Mouse (Mus musculus) CH12.LX (cell line): ENCODE results near the gene Cox16. TPM values are rescaled to one million over a fixed set of nuclear protein-coding genes. Genes with fewer than 3 reads are reported as not detected.
A peak's percentile ranks its signal among the peaks of the same experiment; 100 is the strongest.

Experiments used
- DNase-seq: peaks from one replicate; pipeline ENCODE4 v3.0.0-alpha.2; 2013; ENCODE audit errors: extremely low read depth
- H3K27ac ChIP-seq: 2 replicates; pipeline ENCODE4 v1.5.1; 2012; ENCODE audit warnings: low read depth, mild to moderate bottlenecking, control low read depth, moderate library complexity; ENCODE audit not compliant: insufficient read depth
- H3K27me3 ChIP-seq: replicated peaks from 2 replicates; pipeline ENCODE3; 2012; ENCODE audit warnings: inconsistent platforms
- H3K36me3 ChIP-seq, 2 experiments: replicated peaks in 1 of 2; 2 replicates each; pipeline versions ENCODE3 to v1.6.1; 2012; ENCODE audit warnings: inconsistent platforms in 1 of 2, low read length in 1 of 2, mild to moderate bottlenecking in 1 of 2, mixed read lengths in 1 of 2, moderate library complexity in 1 of 2; ENCODE audit not compliant: control insufficient read depth in 1 of 2, insufficient read depth in 1 of 2
- H3K4me1 ChIP-seq, 2 experiments: 2 replicates each; pipeline ENCODE4 v1.6.1; 2012; ENCODE audit warnings: inconsistent platforms in 1 of 2, moderate library complexity in 1 of 2; ENCODE audit not compliant: insufficient read depth in 2 of 2, control insufficient read depth in 1 of 2
- H3K4me2 ChIP-seq: 2 replicates; pipeline ENCODE4 v1.6.1; 2012; ENCODE audit warnings: low read depth, mild to moderate bottlenecking, control low read depth; ENCODE audit not compliant: poor library complexity, insufficient read depth, severe bottlenecking
- H3K4me3 ChIP-seq, 3 experiments: fragments of 150-350 bp in 1 of 3; sonication (generic) in 1 of 3; replicated peaks in 1 of 3; 2 replicates each; pipeline versions ENCODE3 to v1.5.1; 2011 to 2012; ENCODE audit warnings: low read depth in 2 of 3, low read length in 2 of 3, mild to moderate bottlenecking in 2 of 3, moderate library complexity in 2 of 3, control low read depth in 1 of 3, improper control_type of control experiment in 1 of 3, inconsistent platforms in 1 of 3, mixed read lengths in 1 of 3; ENCODE audit not compliant: poor library complexity in 1 of 3
- H3K79me2 ChIP-seq: replicated peaks from 2 replicates; pipeline ENCODE4 v1.6.1; 2012; ENCODE audit warnings: mild to moderate bottlenecking, moderate library complexity; ENCODE audit not compliant: control insufficient read depth, poor library complexity, insufficient read depth, severe bottlenecking; ENCODE audit errors: extremely low read depth
- H3K9ac ChIP-seq: 2 replicates; pipeline ENCODE4 v1.6.1; 2012; ENCODE audit warnings: low read depth, mild to moderate bottlenecking, control low read depth, moderate library complexity; ENCODE audit not compliant: insufficient read depth
- H3K9me3 ChIP-seq: replicated peaks from 2 replicates; pipeline ENCODE3; 2012; ENCODE audit warnings: low read length, inconsistent platforms, mixed read lengths
- BHLHE40 ChIP-seq: IDR thresholded peaks from 2 replicates; pipeline ENCODE4 v1.6.1; 2011; ENCODE audit warnings: mild to moderate bottlenecking, low read depth, low read length, improper control_type of control experiment
- CHD1 ChIP-seq: IDR thresholded peaks from 2 replicates; pipeline ENCODE4 v1.6.1; 2012; ENCODE audit warnings: low read depth, low read length, improper control_type of control experiment, inconsistent platforms
- CHD2 ChIP-seq: IDR thresholded peaks from 2 replicates; pipeline ENCODE4 v1.6.1; 2011; ENCODE audit warnings: low read length, improper control_type of control experiment
- CTCF ChIP-seq, 2 experiments: IDR thresholded peaks in 1 of 2; conservative IDR thresholded peaks in 1 of 2; 2 replicates each; pipeline ENCODE4 v1.5.1; 2011 to 2012; ENCODE audit warnings: low read depth in 2 of 2, low read length in 2 of 2, improper control_type of control experiment in 1 of 2, inconsistent platforms in 1 of 2, mild to moderate bottlenecking in 1 of 2, moderate library complexity in 1 of 2
- E2F4 ChIP-seq: IDR thresholded peaks from 2 replicates; pipeline ENCODE4 v1.6.1; 2011; ENCODE audit warnings: low read depth, low read length, improper control_type of control experiment; ENCODE audit not compliant: insufficient replicate concordance
- ELF1 ChIP-seq: IDR thresholded peaks from 2 replicates; pipeline ENCODE4 v1.6.1; 2014; ENCODE audit warnings: low read depth, mild to moderate bottlenecking, inconsistent platforms, low read length, improper control_type of control experiment
- EP300 ChIP-seq: IDR thresholded peaks from 2 replicates; pipeline ENCODE4 v1.6.1; 2011; ENCODE audit warnings: low read length, improper control_type of control experiment
- ETS1 ChIP-seq: conservative IDR thresholded peaks from 2 replicates; pipeline ENCODE4 v1.6.1; 2012; ENCODE audit warnings: low read depth, mild to moderate bottlenecking, inconsistent platforms, low read length, improper control_type of control experiment, moderate library complexity
- GABPA ChIP-seq: IDR thresholded peaks from 2 replicates; pipeline ENCODE4 v1.6.1; 2012; ENCODE audit warnings: low read depth, low read length, improper control_type of control experiment, inconsistent platforms; ENCODE audit not compliant: insufficient replicate concordance
- HCFC1 ChIP-seq: IDR thresholded peaks from 2 replicates; pipeline ENCODE4 v1.6.1; 2012; ENCODE audit warnings: low read depth, mild to moderate bottlenecking, inconsistent platforms, low read length, improper control_type of control experiment
- IRF4 ChIP-seq: IDR thresholded peaks from 2 replicates; pipeline ENCODE4 v1.6.1; 2014; ENCODE audit warnings: low read depth, mild to moderate bottlenecking, inconsistent platforms, low read length, improper control_type of control experiment
- JUN ChIP-seq: IDR thresholded peaks from 2 replicates; pipeline ENCODE4 v1.6.1; 2011; ENCODE audit warnings: low read depth, mild to moderate bottlenecking, low read length, improper control_type of control experiment, moderate library complexity; ENCODE audit not compliant: insufficient read depth
- JUND ChIP-seq: conservative IDR thresholded peaks from 2 replicates; pipeline ENCODE4 v1.6.1; 2011; ENCODE audit warnings: low read depth, low read length, improper control_type of control experiment
- KAT2A ChIP-seq: IDR thresholded peaks from 2 replicates; pipeline ENCODE4 v1.6.1; 2012; ENCODE audit warnings: low read length, improper control_type of control experiment, inconsistent platforms; ENCODE audit not compliant: insufficient replicate concordance
- MAFK ChIP-seq: IDR thresholded peaks from 2 replicates; pipeline ENCODE4 v1.6.1; 2011; ENCODE audit warnings: low read length, improper control_type of control experiment; ENCODE audit not compliant: insufficient replicate concordance
- MAX ChIP-seq: IDR thresholded peaks from 2 replicates; pipeline ENCODE4 v1.6.1; 2011; ENCODE audit warnings: low read length, improper control_type of control experiment
- MAZ ChIP-seq: IDR thresholded peaks from 2 replicates; pipeline ENCODE4 v1.6.1; 2012; ENCODE audit warnings: low read depth, mild to moderate bottlenecking, inconsistent platforms, low read length, improper control_type of control experiment, moderate library complexity
- MEF2A ChIP-seq: IDR thresholded peaks from 2 replicates; pipeline ENCODE4 v1.6.1; 2014; ENCODE audit warnings: low read depth, mild to moderate bottlenecking, inconsistent platforms, low read length, improper control_type of control experiment, borderline replicate concordance
- MXI1 ChIP-seq: IDR thresholded peaks from 2 replicates; pipeline ENCODE4 v1.6.1; 2011; ENCODE audit warnings: mild to moderate bottlenecking, low read depth, low read length, improper control_type of control experiment
- MYC ChIP-seq: IDR thresholded peaks from 2 replicates; pipeline ENCODE4 v1.6.1; 2011; ENCODE audit warnings: low read depth, mild to moderate bottlenecking, improper control_type of control experiment, low read length
- NELFE ChIP-seq: IDR thresholded peaks from 2 replicates; pipeline ENCODE4 v1.6.1; 2011; ENCODE audit warnings: low read depth, low read length, improper control_type of control experiment
- NRF1 ChIP-seq: IDR thresholded peaks from 2 replicates; pipeline ENCODE4 v1.6.1; 2014; ENCODE audit warnings: low read depth, mild to moderate bottlenecking, inconsistent platforms, low read length, improper control_type of control experiment, moderate library complexity
- PAX5 ChIP-seq: IDR thresholded peaks from 2 replicates; pipeline ENCODE4 v1.6.1; 2012; ENCODE audit warnings: low read length, inconsistent platforms, mixed read lengths
- POLR2A ChIP-seq: IDR thresholded peaks from 2 replicates; pipeline ENCODE4 v1.6.1; 2011; ENCODE audit warnings: low read depth, mild to moderate bottlenecking, improper control_type of control experiment, low read length
- POLR2AphosphoS2 ChIP-seq: IDR thresholded peaks from 2 replicates; pipeline ENCODE4 v1.6.1; 2011; ENCODE audit warnings: low read depth, low read length, improper control_type of control experiment
- RAD21 ChIP-seq: IDR thresholded peaks from 2 replicates; pipeline ENCODE4 v1.6.1; 2011; ENCODE audit warnings: low read depth, mild to moderate bottlenecking, low read length, improper control_type of control experiment, moderate library complexity
- RCOR1 ChIP-seq: conservative IDR thresholded peaks from 2 replicates; pipeline ENCODE4 v1.6.1; 2012; ENCODE audit warnings: low read depth, mild to moderate bottlenecking, inconsistent platforms, low read length, improper control_type of control experiment
- SIN3A ChIP-seq: IDR thresholded peaks from 2 replicates; pipeline ENCODE4 v1.6.1; 2012; ENCODE audit warnings: low read length, improper control_type of control experiment, inconsistent platforms
- SMC3 ChIP-seq: IDR thresholded peaks from 2 replicates; pipeline ENCODE4 v1.6.1; 2011; ENCODE audit warnings: low read depth, low read length, improper control_type of control experiment
- TBP ChIP-seq: conservative IDR thresholded peaks from 2 replicates; pipeline ENCODE4 v1.6.1; 2011; ENCODE audit warnings: low read depth, low read length, improper control_type of control experiment
- TCF12 ChIP-seq: IDR thresholded peaks from 2 replicates; pipeline ENCODE4 v1.6.1; 2014; ENCODE audit warnings: low read depth, mild to moderate bottlenecking, inconsistent platforms, low read length, improper control_type of control experiment
- UBTF ChIP-seq: IDR thresholded peaks from 2 replicates; pipeline ENCODE4 v1.6.1; 2012; ENCODE audit warnings: low read depth, mild to moderate bottlenecking, inconsistent platforms, low read length, improper control_type of control experiment, moderate library complexity
- USF1 ChIP-seq: IDR thresholded peaks from 2 replicates; pipeline ENCODE4 v1.6.1; 2014; ENCODE audit warnings: low read depth, mild to moderate bottlenecking, inconsistent platforms, low read length, improper control_type of control experiment
- USF2 ChIP-seq: conservative IDR thresholded peaks from 2 replicates; pipeline ENCODE4 v1.6.1; 2011; ENCODE audit warnings: low read depth, low read length, improper control_type of control experiment
- ZC3H11A ChIP-seq: IDR thresholded peaks from 2 replicates; pipeline ENCODE4 v1.6.1; 2012; ENCODE audit warnings: low read depth, mild to moderate bottlenecking, inconsistent platforms, low read length, improper control_type of control experiment
- ZKSCAN1 ChIP-seq: IDR thresholded peaks from 2 replicates; pipeline ENCODE4 v1.6.1; 2012; ENCODE audit warnings: low read depth, inconsistent platforms, low read length, improper control_type of control experiment, borderline replicate concordance
- ZMIZ1 ChIP-seq: IDR thresholded peaks from 2 replicates; pipeline ENCODE4 v1.6.1; 2012; ENCODE audit warnings: low read depth, mild to moderate bottlenecking, inconsistent platforms, low read length, improper control_type of control experiment
- ZNF384 ChIP-seq: IDR thresholded peaks from 2 replicates; pipeline ENCODE4 v1.6.1; 2012; ENCODE audit warnings: low read depth, low read length, improper control_type of control experiment, inconsistent platforms
- dilution Hi-C: fragments of 300-500 bp; cut with MboI; formaldehyde crosslinking; loops from 2 replicates; pipeline ENCODE4 v1.14.3; 2020; ENCODE audit warnings: low sequenced_read_pairs; ENCODE audit not compliant: extremely low pct_unique_long_range_greater_than_20kb, extremely low pct_ligation_motif_present
- in situ Hi-C: fragments of 300-500 bp; cut with MboI; formaldehyde crosslinking; loops from 3 replicates; pipeline ENCODE4 v1.14.3; 2019; ENCODE audit warnings: low sequenced_read_pairs, low pct_ligation_motif_present, low pct_unique_long_range_greater_than_20kb, mixed read lengths
- polyA plus RNA-seq: library from polyadenylated mRNA; unstranded; fragments of >175 nt; gene quantifications from 2 replicates; pipeline ENCODE4 v1.2.1, GENCODE M21; 2012; ENCODE audit warnings: low read depth; ENCODE audit not compliant: insufficient read length
- total RNA-seq, 2 experiments: library from RNA; depleted of rRNA; stranded (reverse); fragments of 300-350 nt in 1 of 2; fragments of >200 nt in 1 of 2; gene quantifications; 2 replicates each; pipeline ENCODE4 v1.2.3; 2012 to 2014

The Cox16 gene
- total RNA-seq (2012; rRNA removed) (120 and 124 TPM in 2 replicates), total RNA-seq (2014; rRNA removed) (315 and 321 TPM in 2 replicates), polyA plus RNA-seq (101 and 118 TPM in 2 replicates)

GRCm38 (mm10) chr12:81484727-81485191 is at the start of gene Cox16:
Cox16 (minus strand) TSS chr12:81485127.
- no peaks in the 10 kb centered on the region for H3K27me3 ChIP-seq
- no peaks in the 10 kb centered on the region for H3K9me3 ChIP-seq
- dilution Hi-C loops, result no loop called here
- TF ChIP-seq EP300 (no peak), ETS1 (no peak), CHD1 (no peak), BHLHE40 (no peak), KAT2A (peak; percentile 78; the same call in 1 of the 2 replicates), MAFK (peak; percentile 76; the same call in 1 of the 2 replicates), RAD21 (no peak), MYC (peak; percentile 76), MEF2A (no peak), ZNF384 (no peak), NRF1 (peak; percentile 41; the same call in 1 of the 2 replicates), ZC3H11A (no peak), JUND (no peak), HCFC1 (peak; percentile 89), IRF4 (0 out of 2 replicates have a peak, but pooled peaks have one; percentile 13), SMC3 (no peak), ZMIZ1 (peak; percentile 58), TBP (peak; percentile 75; the same call in 1 of the 2 replicates), ELF1 (peak; percentile 91), UBTF (no peak), NELFE (peak; percentile 90; the same call in 1 of the 2 replicates), RCOR1 (no peak), MAZ (no peak; the same call in 1 of the 2 replicates), JUN (no peak), SIN3A (peak; percentile 74; the same call in 1 of the 2 replicates), CTCF (conservative IDR thresholded peaks at IDR 0.05 in 1 of 2, IDR thresholded peaks at IDR 0.05 in 1 of 2; ENCODE audit: low read depth in 2 of 2, low read length in 2 of 2) (no peak), TCF12 (peak; percentile 77; the same call in 1 of the 2 replicates), USF2 (no peak), USF1 (no peak), POLR2AphosphoS2 (0 out of 2 replicates have a peak, but pooled peaks have one; percentile 45), CHD2 (no peak; the same call in 1 of the 2 replicates), MAX (peak; percentile 80), PAX5 (no peak), POLR2A (peak; percentile 92), ZKSCAN1 (no peak), MXI1 (peak; percentile 19; the same call in 1 of the 2 replicates), GABPA (no peak; the same call in 1 of the 2 replicates), E2F4 (no peak)
- H3K4me2 ChIP-seq, result peak within 1 kb of the TSS; percentile 95
- peak; percentile 92 for DNase-seq
- H3K9ac ChIP-seq, result peak within 1 kb of the TSS; percentile 74
- peak within 1 kb of the TSS; percentile 90 for H3K27ac ChIP-seq
- peaks cover 0 to 14% of the 10 kb centered on the region in 2 experiments; a peak in 2 of 4 replicates for H3K4me1 ChIP-seq
- H3K4me3 ChIP-seq, result peak within 1 kb of the TSS; percentile 75 to 93 (median 82)
- H3K36me3 ChIP-seq, result peaks cover 0 to 15% of the 10 kb centered on the region in 2 experiments
- H3K79me2 ChIP-seq, result peaks cover 20% of the 10 kb centered on the region
- in situ Hi-C loops, result no loop called here
